Mouse (Mus musculus) testis, postnatal 14 days (tissue): ENCODE measurements around the gene Zfp648.

Experiments used
- DNase-seq: peaks from one replicate; pipeline ENCODE4 v3.0.0; 2021; ENCODE audit warnings: low spot score

Gene Zfp648

DNA sequence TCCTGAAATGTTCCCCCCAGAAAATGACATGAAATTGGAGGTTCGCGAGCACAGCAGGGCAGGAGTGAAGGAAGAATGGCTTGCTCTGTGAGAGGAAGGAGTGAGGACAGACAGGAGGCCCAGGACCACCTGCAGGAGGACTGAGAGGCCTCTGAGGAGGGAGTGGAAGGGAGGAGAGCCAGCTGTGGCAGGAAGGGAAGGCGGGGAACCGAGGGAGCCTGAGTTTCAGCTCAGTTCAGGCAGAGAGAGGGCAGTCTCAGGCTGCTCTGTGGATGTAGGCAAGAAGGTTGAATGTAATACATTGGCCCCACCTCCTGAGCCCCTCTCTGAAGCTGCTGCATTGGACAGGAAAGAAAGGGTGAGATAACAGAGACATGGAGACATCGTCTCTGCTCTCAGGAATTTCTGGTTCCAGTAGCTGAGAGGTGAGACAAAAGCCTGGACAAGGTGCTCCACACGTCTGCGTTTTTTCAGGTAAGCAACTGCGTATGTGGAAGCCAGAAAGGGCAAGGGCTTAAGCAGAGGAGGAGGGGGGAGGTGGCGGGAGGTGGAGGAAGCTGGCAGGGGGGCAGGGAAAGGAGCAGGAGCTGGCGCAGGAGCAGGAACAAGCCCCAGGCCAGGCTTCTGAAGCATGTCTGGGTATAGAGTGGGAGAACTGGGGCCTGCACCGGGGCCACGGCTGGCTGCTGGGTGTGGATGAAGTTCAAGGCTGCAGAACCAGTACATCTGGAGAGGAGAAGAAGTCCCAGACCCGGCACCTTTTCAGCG is at the start of gene Zfp648:
Zfp648 (plus strand) TSS at position 233 of the 768 bp plus-strand sequence.
- DNase-seq, result no peak

DNA sequence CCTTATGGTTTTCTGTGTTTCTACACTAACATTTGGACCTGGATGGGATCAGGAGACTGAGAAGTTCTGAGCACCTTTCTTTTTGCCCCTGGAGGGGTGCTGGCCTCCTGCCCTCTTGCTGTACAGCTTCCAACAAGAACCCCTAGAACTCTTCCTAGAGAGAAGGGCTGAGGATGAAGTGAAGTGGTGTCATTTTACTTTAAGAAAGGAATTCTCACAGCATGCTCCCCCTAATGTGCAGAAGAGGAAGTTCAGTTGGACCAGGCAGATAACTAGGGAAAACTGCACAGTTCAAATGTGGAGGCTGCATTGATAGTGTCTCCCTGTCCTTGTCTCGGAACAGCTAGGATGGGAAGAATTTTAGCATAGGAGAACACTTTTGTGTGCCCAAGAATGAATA is 48.4 kb upstream of the Zfp648 start:
- no peak for DNase-seq

DNA sequence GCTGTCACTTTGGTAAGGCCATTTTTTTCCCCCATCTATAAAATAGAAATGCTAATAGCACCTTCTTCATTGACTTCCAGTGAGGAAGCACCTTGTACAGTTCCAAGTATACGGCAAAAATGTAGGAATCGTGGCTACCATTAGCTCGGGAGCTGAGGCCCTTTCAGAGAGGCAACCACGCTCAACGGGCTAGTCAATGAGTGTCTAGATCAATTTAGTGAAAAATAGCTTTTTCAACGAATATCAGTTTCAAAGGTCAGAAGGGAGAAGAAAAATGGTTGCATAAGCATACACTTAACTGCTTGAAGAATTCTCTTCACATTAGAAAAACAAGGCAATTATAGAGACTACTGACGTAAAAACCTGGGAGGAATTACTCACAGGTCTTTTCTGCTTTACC is 47.2 kb upstream of the Zfp648 start:
- DNase-seq, result no peak

DNA sequence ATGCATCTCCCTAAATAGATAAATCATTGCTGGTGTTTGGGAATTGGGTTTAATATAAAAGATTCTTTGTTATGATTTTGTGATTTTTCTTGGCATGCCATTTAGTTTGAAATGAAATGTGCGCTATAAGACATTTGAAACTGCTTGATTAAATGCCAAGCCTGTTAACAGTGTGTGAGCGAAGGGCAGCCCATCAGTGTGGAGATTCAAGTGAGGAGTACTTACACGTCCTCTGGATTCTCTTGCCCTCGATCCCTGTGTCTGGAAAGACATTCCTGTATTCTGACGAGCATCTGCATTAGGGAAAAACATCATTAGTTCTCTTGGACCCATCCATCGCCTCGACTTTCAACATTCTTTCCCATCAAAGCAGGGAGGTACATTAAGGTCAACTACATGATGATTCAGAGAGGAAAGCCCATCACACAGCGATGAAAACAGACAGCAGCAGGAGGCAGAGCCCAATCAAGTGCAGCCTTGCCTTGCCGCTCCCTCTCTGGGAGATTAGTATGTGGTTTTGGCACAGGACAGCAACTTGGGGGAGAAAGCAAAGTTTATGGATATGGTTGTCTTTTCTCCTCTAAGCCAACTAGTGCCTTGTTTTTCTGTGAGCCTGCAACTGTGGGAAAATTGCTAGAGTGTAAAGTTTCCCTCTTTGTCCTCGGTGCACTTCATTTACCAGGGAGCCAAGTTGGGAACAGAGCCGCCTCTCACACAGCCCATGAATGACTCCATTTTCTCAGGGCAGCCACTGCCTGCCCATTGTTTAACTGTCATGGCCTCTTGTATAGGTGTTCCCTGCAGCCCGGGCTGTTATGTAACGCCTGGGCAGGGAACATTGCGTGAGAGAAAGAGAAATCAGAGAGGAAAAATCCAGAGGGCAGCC is 44.6 kb upstream of the Zfp648 start:
- DNase-seq, result no peak

DNA sequence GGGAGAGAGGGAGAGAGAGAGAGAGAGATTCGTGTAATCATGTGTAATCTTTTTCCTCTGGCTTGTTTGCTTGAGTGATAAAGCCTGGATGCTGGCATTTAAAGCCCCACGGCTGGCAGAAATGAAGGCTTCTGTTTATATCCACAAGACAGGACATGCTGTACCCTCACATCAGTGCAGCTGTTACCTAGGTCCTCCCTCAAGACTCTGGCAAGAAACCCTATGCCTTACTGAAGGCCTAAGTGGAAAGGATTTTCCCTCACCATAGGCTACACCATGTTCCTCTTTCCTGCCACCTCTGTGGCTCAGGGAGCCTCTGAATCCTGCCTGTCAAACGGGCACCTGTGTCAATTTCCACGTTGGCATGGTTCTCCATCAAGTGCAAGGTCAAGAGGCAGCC is 43.9 kb upstream of the Zfp648 start:
- DNase-seq, result peak; percentile 7

DNA sequence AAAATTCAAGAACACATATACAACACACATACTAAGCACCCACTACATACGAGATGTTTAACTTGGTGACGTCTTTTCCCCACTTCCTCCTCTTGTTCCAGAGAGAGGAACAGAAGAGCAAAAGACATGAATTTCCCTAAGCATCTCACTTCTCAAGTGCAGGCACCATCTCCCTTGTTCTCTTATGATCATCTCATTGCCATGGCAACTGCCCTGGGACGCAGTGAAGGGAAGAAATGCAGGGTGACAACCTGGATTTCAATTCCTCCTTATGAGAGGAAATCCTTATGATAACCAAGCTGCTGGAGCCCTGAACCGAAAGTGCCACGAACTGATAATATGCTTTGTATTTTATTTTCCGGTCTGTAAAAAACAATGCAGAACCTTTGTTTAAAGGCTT is 33.3 kb upstream of the Zfp648 start:
- no peak for DNase-seq

DNA sequence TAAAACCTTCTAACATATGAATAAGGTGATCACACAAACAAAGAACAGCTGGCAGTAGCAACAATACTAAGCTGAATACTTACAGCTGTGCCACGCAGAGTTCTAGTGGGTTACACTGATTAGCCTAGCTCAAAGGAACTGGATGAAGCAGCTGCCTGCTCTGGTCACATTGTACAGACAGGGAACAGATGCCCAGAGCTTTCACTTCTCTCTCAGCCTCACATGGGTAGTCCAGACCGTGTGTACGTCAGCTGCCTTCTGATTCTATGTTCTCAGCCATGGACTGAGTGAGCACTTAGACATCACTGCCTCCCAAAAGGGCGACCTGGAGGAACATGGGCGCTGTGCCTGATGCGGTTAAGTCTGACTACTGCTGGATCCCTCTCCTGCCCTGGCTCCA is 25.7 kb upstream of the Zfp648 start:
- no peak for DNase-seq

DNA sequence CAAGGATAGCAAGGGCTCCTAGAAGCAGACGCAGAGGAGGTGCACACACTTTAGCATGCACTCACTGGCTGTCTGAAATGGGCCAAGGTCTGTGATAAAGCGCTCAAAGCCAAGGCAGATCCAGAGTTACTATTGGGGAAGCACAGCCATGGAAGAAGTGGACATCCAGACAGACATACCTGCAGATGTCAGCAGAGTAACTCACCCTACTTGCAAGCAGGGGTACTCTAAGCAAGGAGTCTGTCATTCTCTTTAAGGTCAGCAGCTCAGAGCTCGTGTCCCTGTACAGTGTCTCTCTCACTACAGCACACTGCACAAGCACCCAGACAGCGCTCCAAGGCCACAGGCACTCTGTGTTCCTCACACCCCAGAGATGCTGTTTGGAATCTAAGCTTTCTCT is 23.2 kb upstream of the Zfp648 start:
- DNase-seq, result no peak

DNA sequence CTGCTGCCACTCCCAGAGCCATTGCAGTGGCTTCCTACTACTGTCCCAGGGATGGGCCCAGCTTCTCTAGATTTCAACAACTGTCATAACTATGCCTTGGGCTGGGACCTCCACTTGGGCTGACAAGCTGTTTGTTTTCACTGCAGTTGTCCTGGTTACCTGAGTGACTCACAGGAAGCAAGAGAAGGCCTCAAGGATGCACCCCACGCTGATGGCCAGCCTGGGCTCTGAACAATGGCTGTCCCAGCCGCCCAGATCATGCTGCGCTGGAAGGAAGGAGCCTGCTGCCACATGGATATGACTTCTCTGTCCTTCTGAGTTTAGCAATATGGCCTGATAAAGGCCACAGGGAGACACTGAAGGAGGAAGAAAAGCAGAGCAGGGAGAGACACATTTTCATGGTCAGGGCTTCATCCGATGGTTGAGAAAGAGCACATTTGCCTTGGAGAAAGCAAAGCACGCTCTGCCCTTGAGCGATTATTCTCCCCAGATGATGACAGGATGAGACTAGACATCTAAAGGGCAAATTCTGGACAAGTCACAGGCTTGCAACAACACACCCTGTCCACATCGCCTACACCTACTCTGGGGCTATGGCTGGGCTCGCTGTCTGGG is 22.3 kb upstream of the Zfp648 start:
- no peak for DNase-seq

DNA sequence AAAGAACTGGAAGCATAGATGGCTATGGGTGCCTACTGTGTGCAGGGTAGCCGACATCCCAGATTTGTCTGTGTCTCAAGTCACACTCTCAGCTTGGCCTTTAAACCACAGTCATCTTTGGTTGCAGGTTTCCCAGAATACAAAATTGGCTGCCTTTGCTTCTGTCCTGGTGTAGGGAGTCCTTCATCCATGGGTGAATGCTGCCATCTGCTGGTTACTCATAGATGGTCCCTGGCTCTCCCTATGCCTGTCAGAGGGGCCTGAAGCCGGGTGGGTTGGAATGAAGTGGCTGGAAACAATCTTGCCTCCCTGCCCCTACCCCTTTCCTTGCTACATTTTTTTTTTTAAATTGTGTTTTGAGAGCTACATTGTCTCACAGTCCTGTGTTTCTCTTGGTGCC is 20.0 kb upstream of the Zfp648 start:
- DNase-seq, result peak; percentile 62

DNA sequence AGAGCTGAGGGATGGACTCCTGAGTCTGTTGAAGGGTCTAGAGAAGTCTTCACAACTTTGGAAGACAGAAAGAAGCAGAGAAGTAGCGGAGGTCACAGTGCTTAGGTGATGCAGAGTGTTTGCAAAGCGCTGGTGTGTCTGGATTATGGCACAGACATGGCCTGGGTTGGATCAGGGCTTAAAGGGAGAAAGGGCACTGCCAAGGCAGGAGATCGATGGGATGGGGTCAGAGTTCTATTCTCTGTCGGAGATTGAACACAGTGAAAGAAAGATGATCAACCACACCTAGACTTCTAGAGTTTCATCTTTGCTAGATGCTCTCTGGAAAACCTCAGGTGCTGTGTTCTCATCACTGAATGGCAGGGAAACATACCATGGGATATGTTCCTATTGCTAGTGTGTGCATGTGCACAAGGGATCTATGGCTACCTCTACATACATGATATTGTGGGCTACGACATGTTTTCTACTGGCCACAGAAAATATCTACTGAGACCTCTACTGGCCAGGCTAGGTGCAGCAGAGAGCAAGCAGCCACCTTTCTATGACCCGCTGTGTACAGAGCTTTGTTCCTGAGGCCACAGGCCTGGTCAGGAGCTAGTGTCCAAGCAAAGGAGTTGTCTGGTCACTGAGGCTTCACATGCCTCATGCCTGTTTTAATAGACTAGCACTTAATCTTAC is 18.5 kb upstream of the Zfp648 start:
- DNase-seq, result no peak

DNA sequence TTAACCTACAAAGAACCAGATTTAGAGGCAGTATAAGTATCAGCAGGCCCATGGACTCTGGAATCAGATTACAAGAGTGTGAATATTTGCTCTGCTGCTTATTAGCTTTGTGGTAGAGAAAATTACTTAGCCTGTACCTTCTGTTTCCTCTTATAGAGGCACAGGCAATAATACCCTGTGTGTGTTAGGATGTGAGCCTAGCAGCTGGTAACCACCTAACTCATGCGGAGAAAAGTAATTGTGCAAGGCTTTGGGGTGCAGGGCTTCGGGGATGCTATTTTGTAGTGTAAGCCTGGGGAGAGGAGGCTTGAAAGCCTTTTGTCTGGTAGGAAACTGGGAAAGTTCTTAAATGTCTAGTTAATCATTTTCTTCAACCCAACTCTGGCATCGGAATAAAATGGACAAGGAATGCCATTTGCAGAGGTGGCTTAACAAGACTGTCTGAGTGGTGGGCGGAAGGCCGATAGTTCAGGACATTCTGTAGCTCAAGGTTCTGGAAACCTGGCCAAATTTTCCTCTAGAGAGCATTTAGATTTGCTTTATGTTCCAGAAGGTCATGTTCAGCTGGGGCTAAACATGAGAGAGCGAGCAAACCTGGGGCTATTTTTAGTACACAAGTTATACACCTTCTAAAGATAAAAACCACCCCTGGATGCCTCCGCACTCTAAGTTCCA is 17.8 kb upstream of the Zfp648 start:
- DNase-seq, result peak; percentile 43

DNA sequence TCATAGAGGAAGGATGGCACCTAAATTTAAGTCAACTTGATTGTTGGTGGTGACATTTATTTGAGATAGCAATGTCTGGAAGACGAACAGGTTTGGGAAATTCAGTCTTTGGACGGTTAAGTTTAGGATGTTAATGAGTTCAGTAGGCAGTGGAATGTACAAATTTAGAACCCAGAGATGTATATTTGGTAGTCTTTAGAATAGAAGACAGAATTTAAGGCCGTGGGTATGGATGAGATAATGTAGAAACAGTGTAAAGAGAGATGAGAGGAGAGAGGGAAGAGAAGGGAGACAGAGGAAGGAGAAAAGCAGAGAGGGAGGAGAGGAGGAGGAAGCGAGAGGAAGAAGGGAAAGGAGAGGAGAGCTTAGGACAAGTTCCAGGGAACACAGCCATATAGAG is 12.8 kb upstream of the Zfp648 start:
- DNase-seq, result no peak

DNA sequence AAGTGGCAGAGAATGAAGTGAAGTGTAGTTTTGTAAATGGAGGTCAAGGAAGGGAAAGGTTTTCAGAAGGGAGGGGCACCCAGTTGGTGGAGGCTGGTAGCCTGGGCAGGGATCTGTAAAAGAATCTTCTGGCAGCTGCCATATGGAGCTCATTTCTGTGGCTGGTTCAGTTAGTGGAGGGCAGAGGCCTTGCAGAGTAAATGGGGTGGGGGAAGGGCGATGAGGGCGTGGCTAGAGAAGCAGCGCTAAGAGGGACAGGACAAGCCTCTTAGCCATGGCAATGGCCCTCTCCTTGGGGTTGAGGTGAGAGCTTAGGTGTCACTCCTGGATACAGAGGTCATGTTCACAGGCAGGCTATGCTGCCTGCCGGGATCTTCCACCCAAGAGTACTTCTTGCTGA is 12.4 kb upstream of the Zfp648 start:
- no peak for DNase-seq

DNA sequence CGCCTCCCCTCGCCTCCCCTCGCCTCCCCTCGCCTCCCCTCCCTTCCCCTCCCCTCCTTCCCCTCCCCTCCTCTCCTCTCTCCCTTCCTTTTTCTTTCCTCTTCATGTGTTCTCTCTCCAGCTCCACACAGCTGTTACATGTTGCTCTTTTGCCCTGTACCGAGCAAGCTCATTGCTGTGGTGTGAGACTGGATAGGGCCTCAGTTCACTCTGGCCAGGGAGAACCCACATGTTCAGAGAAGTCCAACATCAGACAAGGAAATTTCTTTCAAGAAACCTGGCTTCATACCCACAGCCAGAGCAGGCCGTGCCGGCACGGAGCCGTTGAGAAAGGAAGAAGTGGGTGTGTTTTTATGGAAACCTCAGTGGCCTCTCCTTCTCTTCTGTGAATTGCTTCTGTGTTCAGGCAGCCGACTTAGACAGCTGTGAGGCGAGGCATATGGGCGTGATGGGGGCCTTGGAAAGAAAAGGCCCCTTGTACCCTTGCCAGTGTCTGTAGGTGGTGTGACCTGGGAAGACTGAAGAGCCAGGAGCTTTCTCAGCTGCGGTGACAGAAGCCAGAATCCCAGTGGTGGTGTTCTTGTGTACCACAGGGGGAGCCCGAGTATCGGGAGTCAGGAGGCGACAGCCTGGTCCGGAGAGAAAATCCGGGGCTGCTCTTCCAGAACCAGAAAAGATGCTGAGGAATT is 11.0 kb upstream of the Zfp648 start:
- peak; percentile 51 for DNase-seq

DNA sequence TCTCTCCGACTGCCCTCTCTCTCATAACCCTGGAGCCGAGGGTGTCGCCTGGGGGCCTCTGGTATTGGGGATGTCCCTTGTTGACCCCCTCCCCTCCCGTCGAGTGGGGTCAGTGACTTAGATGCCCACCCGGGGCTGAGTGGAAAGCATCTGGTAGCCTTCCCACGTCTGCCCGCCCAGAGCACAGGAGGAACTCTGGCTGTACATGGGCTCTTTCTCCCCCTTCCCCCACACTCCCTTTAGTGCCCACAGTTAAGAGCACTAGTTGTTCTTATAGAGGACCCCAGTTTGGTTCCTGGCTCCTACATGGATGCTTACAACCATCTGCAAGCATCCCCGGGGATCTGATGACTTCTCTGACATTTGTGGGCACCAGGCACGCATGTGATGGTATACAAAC is 2.1 kb upstream of the Zfp648 start:
- no peak for DNase-seq

DNA sequence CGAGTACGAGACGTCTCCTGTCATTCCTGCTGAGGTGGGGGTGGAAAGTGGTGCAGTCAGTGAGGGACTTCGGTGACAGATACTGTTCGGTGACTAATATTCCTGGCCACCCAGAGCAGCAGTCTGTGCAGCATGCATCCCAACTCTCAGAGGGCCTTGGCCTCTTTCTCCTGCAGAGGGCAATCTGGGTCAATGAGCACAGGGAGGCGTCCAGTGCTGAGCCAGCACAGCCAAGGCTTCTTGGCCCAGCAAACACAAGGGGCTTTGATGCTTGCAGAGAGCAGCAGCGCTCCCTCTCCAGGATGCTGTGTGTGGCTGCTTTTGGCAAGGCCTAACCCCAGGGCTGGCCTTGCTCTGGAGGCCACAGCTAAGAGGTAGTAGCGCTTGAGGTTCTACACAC is 1.6 kb downstream of the Zfp648 start:
- peak; percentile 33 for DNase-seq

DNA sequence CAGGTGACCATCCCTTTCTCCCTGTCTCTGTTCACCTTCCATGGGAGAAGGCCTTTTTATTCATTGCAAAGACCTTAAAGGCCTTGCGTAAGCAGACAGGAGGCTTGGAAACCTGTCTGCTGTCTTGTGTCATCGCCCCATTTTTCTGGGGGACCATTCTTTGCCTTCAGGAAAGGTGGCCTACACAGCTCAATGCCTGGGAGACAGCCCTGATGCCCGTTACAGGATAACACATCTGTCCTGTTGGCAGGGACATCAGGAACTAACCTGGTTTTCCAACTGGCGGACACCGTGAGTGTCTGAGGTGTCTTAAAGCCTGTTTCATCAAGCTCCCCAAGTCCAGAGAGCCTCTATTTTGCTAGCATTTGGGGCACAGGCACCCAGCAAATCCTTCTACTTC is 2.4 kb downstream of the Zfp648 start:
- DNase-seq, result no peak

DNA sequence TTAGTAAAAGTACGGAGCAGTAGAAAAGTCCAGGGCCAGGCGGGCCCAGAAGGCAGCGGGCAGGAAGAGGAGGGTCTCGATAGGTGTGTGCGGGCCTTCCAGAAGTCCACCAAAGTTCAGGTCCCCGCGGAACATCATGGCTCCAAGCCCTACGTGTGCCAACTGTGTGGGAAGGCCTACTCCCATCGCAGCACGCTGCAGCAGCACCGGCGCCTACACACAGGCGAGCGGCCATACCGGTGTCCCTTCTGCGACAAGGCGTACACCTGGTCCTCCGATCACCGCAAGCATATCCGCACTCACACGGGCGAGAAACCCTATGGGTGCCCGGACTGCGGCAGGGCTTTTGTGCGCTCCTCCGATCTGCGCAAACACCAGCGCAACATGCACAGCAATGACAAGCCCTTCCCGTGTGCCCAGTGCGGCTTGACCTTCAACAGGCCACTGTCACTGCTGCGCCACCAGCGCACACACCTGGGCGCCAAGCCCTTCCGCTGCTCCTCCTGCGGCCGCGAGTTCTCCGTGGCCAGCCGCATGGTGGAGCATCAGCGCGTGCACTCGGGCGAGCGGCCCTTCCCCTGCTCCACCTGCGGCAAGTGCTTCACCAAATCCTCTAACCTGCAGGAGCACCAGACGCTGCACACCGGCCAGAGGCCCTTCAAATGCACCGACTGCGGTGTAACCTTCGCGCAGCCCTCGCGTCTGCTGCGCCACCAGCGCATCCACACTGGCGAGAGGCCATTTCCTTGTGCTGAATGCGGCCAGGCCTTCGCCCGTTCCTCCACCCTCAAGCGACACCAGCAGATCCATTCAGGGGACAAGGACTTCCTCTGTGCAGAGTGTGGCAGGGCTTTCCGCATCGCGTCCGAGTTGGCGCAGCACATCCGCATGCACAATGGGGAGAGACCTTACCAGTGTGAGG is 3.9 kb downstream of the Zfp648 start:
- no peak for DNase-seq

DNA sequence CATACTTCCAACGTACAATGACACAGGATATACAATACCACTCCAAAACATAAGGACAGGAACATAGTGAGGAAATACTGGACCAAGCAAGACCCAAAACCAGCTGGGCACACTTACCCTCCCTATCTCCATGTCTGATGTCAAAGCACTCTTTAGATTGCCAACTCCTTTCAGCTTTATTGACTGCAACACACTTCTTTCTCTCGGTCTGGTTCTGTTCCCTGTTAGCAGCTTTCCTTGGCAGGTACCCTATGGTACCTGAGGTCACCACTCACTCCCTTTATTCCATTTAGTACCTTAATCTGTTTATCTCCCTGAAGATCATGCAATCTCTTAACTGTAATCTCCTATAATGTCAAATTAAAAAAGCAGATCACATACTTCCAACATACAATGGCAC is 19.0 kb downstream of the Zfp648 start:
- DNase-seq, result no peak
